Mouse (Mus musculus) CD4-positive naive resting alpha-beta T cell, adult 76 days (primary cell): ENCODE data around the gene Grm2. TPM values are rescaled to one million over a fixed set of nuclear protein-coding genes. Genes with fewer than 3 reads are reported as not detected.

Experiments
- total RNA-seq: library from RNA; stranded (reverse); gene quantifications from one replicate; pipeline ENCODE4 v1.2.4, GENCODE M21; 2023

Grm2 gene
- total RNA-seq, result not detected

GRCm38 (mm10) chr9:106655884-106656720 is at the start of gene Grm2:
Gene Grm2 (minus strand): TSS chr9:106656082.

GRCm38 (mm10) chr9:106685249-106686101 is 29.6 kb upstream of the Grm2 start, which contains the start of gene Tex264:
Gene Tex264 (minus strand): TSS chr9:106685927.

GRCm38 (mm10) chr9:106626282-106626681 is 29.6 kb downstream of the Grm2 start, which contains the start of gene Iqcf6:
Gene Iqcf6 (plus strand): TSS chr9:106626582.

Other genes with a start within 250 kb of the Grm2 start
- 1,242 TPM for gene Rpl29, start 226.6 kb downstream of the Grm2 start, total RNA-seq
- gene Acy1, start 217.8 kb downstream of the Grm2 start, total RNA-seq, result 13.1 TPM
- 4.9 TPM for gene Abhd14b, start 208.6 kb downstream of the Grm2 start, total RNA-seq
- 6.9 TPM for gene Abhd14a, start 208.4 kb downstream of the Grm2 start, total RNA-seq
- 15.2 TPM for gene Pcbp4, start 202.8 kb downstream of the Grm2 start, total RNA-seq
- 0.38 TPM for gene Gpr62, start 190.1 kb downstream of the Grm2 start, total RNA-seq
- 71.1 TPM for gene Rrp9, start 180.1 kb downstream of the Grm2 start, total RNA-seq
- 59.3 TPM for gene Parp3, start 179.1 kb downstream of the Grm2 start, total RNA-seq
- gene Iqcf1, start 156.1 kb downstream of the Grm2 start, total RNA-seq, result not detected
- not detected for gene Iqcf5, start 141.5 kb downstream of the Grm2 start, total RNA-seq
- gene Iqcf3, start 94.5 kb downstream of the Grm2 start, total RNA-seq, result not detected
- not detected for gene Iqcf4, start 85.1 kb downstream of the Grm2 start, total RNA-seq
- gene Iqcf6, start 29.5 kb downstream of the Grm2 start, total RNA-seq, result not detected
- gene Tex264, start 29.8 kb upstream of the Grm2 start, total RNA-seq, result 53.7 TPM
- 35.5 TPM for gene Rad54l2, start 133.1 kb upstream of the Grm2 start, total RNA-seq
- 53.2 TPM for gene Dcaf1, start 165.8 kb upstream of the Grm2 start, total RNA-seq
- 39.9 TPM for gene Rbm15b, start 231.3 kb upstream of the Grm2 start, total RNA-seq
- 93.0 TPM for gene Manf, start 235.9 kb upstream of the Grm2 start, total RNA-seq